ENCODE assay signal across 9 mouse cellular contexts in the genomic region with DNA sequence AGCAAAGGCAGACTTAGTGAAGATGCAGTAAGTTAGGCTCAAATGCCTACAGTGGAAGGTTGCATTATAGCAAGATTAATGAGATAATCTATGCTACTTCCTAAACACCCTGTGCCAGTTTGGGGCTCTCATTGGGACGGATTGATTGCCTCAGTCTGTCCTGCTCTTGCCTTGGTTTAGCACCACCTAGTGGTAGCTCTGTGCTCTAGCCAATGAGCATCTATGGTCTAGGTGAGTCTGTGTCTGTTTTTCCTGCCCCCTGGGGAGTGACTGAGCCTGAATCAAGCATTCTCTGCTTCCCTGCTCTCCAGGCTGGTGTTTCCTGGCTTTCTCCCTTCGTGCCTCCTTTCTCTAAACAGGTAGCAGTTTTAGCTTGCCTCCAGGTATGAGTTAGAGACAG. TPM values are rescaled to one million over a fixed set of nuclear protein-coding genes. Genes with fewer than 3 reads are reported as not detected.
A peak's percentile ranks its signal among the peaks of the same experiment; 100 is the strongest.
DNase-seq lines count a peak whose midpoint lies in the region; ATAC-seq and TF ChIP-seq lines count a peak whose summit lies in the region.
"Had no signal": no experiment of that assay in that cellular context is flagged by ENCODE, and none has a peak within 500 bp of the region (broad histone marks: within the 10 kb centered on the region; RNA-seq: fewer than 3 reads in every experiment).

No protein-coding gene starts in this region.

- H3K4me3 ChIP-seq in forebrain, embryonic 12.5 days (replicated peaks): no peak overlapping the region
- H3K4me3 ChIP-seq in liver, adult 2 months (ENCODE audit: insufficient read depth, low read depth, low read length): no peak overlapping the region
- H3K4me3 ChIP-seq: megakaryocyte, embryonic 14.5 days had no signal

- H3K9ac ChIP-seq in forebrain, embryonic 12.5 days: no peak overlapping the region
- no peak overlapping the region for H3K9ac ChIP-seq in liver, adult 2 months (ENCODE audit: low read depth, low read length)

- no peaks in the 10 kb centered on the region for H3K9me3 ChIP-seq in forebrain, embryonic 12.5 days
- H3K9me3 ChIP-seq: megakaryocyte, embryonic 14.5 days had no signal

- H3K79me2 ChIP-seq in liver, adult 2 months (ENCODE audit: control insufficient read depth, insufficient read depth, low read length): no peaks in the 10 kb centered on the region

- peaks cover 33% of the 10 kb centered on the region for H3K36me3 ChIP-seq in forebrain, embryonic 12.5 days (replicated peaks)
- H3K36me3 ChIP-seq in liver, adult 2 months (ENCODE audit: control insufficient read depth, insufficient read depth, low read length): peaks cover 5% of the 10 kb centered on the region

- TF ChIP-seq POLR2A in liver, adult 2 months (IDR thresholded peaks at IDR 0.05; ENCODE audit: extremely low read depth, insufficient read depth, low read length): no peak

- TF ChIP-seq CTCF in liver, adult 2 months (IDR thresholded peaks at IDR 0.05; ENCODE audit: low read depth, low read length): peak; percentile 75

- no peaks in the 10 kb centered on the region for H3K27me3 ChIP-seq in forebrain, embryonic 12.5 days
- H3K27me3 ChIP-seq in liver, adult 2 months (ENCODE audit: control insufficient read depth, insufficient read depth, low read length): no peaks in the 10 kb centered on the region
- H3K27me3 ChIP-seq: megakaryocyte, embryonic 14.5 days had no signal

- peak; percentile 84 for ATAC-seq in cerebellum, adult (ENCODE audit: insufficient number of reproducible peaks, low FRiP score, low TSS enrichment)
- ATAC-seq in forebrain, embryonic 12.5 days (ENCODE audit: low FRiP score): peak; percentile 77

- no peak overlapping the region for H3K4me2 ChIP-seq in forebrain, embryonic 12.5 days

- H3K4me1 ChIP-seq in forebrain, embryonic 12.5 days: no peaks in the 10 kb centered on the region
- H3K4me1 ChIP-seq in liver, adult 2 months (ENCODE audit: control insufficient read depth, insufficient read depth, low read length): peaks cover 7% of the 10 kb centered on the region

- DNase-seq in ovary, postnatal 14 days (ENCODE audit: low spot score): peak; percentile 35
- DNase-seq in ovary, adult 18-20 months (ENCODE audit: low spot score): no peak
- peak; percentile 42 for DNase-seq in hindlimb bud, embryonic 11.5 days (ENCODE audit: extremely low spot score, low read depth, low spot score)
- peak; percentile 66 for DNase-seq in liver, adult 2 months (ENCODE audit: extremely low read depth, low read depth, low spot score)
- peak; percentile 60 to 71 for DNase-seq in natural killer cell, adult 2 months (ENCODE audit: low spot score in 2 of 2)
- peak; percentile 69 for DNase-seq in thymus, postnatal 25 days

- H3K27ac ChIP-seq in forebrain, embryonic 12.5 days: no peak overlapping the region
- no peak overlapping the region for H3K27ac ChIP-seq in liver, adult 2 months (replicated peaks; ENCODE audit: insufficient read depth, low read depth, low read length)

- WGBS in forebrain, embryonic 12.5 days: 5% methylated on average over 2 of the region's 2 CpGs
- 12% methylated on average over 2 of the region's 2 CpGs for WGBS in liver, adult 2 months

RNA-seq across cellular contexts. Expression of a gene that starts 25.2 kb away (rescaled TPM):
- 45.3 and 49.2 TPM in 2 replicates for polyA plus RNA-seq in forebrain, embryonic 12.5 days (2016; fragmentation: Nextera tagmentation; extraction: Ambion mirVana)
- 62.3 and 74.3 TPM in 2 replicates for total RNA-seq in liver, adult 2 months (2014; rRNA removed)
- polyA plus RNA-seq in liver, adult 2 months (2012; rRNA removed): 7.7 and 9.4 TPM in 2 replicates

RNA-seq across cellular contexts. Expression of a gene that starts 25.8 kb away (rescaled TPM):
- 44.8 and 46.2 TPM in 2 replicates for polyA plus RNA-seq in forebrain, embryonic 12.5 days (2016; fragmentation: Nextera tagmentation; extraction: Ambion mirVana)
- 19.7 and 22.2 TPM in 2 replicates for total RNA-seq in liver, adult 2 months (2014; rRNA removed)
- 15.9 and 24.6 TPM in 2 replicates for polyA plus RNA-seq in liver, adult 2 months (2012; rRNA removed)
